Mouse (Mus musculus): ENCODE data around the gene Mxd1.

GRCm38 (mm10) chr6:86708072-86708774 is 39.3 kb upstream of the Mxd1 start:
- TF ChIP-seq CTCF (IDR thresholded peaks at IDR 0.05; ENCODE audit: low read depth) (no peak), EP300 (IDR thresholded peaks at IDR 0.05; ENCODE audit: low read depth) (no peak)
